Mouse (Mus musculus) thymus, postnatal 4 days (tissue): ENCODE results near the gene Gm42715.
A peak's percentile ranks its signal among the peaks of the same experiment; 100 is the strongest.
"Not testable (repeated sequence)": the region's sequence is repeated elsewhere in the genome, so short reads cannot be mapped to it uniquely, and the experiment has no call there.

ENCODE experiments used
- DNase-seq: peaks from one replicate; pipeline ENCODE4 v3.0.0; 2021

Gene Gm42715

DNA sequence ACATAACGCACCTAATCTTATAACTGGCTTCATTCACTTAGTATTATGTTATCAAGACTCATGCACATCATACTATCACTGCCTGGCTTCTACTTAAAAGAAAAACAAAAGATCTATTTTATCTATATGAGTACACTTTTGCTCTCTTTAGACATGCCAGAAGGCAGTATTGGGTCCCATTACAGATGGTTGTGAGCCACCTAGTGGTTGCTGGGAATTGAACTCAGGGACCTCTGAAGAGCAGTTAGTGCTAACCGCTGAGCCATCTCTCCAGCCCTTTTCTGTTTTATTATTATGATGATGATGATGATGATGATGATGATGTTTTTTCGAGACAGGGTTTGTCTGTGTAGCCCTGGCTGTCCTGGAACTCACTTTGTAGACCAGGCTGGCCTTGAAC is 21.0 kb upstream of the Gm42715 start:
- DNase-seq, result peak; percentile 77

GRCm38 (mm10) chr7:127508291-127508690 is 11.1 kb upstream of the Gm42715 start:
- DNase-seq, result no peak

DNA sequence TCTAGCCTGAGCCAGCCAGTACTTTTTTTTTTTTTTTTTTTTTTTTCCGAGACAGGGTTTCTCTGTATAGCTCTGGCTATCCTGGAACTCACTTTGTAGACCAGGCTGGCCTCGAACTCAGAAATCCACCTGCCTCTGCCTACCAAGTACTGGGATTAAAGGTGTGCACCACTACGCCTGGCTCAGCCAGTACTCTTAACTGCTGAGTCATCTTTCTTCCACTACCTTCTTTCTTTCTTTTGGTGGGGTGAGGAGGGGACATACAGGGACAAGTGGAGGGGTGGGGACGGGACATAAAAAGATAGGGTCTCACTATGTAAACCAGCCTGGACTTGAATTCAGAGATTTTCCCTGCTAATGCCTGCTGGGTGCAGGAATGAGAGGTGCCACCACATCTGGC is 9.6 kb upstream of the Gm42715 start:
- not testable (repeated sequence) for DNase-seq

DNA sequence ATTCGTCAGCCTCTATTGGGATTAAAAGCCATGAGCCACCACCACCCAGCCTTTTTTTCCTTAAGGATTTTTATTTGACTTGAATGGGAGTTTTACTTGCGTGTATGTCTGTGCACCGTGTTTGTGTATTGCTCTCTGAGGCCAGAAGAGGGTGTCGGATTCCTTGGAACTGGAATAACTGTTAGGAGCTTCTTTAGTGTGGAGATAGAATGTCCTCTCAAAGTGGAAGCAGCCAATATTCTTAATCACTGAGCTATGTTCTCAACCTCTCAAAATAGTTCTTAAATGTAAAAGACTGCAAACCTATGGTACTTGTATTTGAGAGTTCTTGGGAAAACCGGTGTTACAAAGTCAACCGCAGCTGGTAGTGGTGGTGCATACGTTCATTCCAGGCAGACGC is 8.1 kb upstream of the Gm42715 start:
- DNase-seq, result no peak

DNA sequence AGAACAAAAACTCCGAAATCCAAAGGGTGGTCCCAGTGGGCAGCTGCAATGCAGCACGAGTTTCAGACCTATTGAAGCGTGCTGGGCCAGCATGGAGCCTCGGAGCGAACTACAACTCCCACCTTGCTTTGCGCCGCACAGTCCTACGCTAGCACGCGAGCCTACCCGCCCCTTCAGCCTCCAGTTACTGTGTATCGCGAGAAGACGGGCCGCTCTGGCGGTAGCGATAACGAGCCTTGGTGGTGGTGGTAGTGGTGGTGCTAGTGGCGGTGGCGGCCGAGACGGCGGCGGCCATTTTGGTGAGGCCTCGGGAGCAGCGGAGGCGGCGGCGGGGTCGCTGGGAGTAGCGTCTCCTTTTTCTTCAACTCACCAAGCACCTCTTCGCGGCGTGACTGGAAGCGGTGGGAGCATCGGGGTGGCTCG is 7.6 kb upstream of the Gm42715 start, which contains the start of gene Srcap:
Gene Srcap (plus strand): TSS at position 176 of the 423 bp plus-strand sequence.
- DNase-seq, result peak; percentile 95

GRCm38 (mm10) chr7:127512231-127513015 is 7.0 kb upstream of the Gm42715 start:
- peak; percentile 99 for DNase-seq

- peak; percentile 42 for DNase-seq
Measured at GRCm38 (mm10) chr7:127513016-127513390, 6.4 kb upstream of the Gm42715 start.

- DNase-seq, result no peak
Measured at GRCm38 (mm10) chr7:127513781-127514180, 5.6 kb upstream of the Gm42715 start.

DNA sequence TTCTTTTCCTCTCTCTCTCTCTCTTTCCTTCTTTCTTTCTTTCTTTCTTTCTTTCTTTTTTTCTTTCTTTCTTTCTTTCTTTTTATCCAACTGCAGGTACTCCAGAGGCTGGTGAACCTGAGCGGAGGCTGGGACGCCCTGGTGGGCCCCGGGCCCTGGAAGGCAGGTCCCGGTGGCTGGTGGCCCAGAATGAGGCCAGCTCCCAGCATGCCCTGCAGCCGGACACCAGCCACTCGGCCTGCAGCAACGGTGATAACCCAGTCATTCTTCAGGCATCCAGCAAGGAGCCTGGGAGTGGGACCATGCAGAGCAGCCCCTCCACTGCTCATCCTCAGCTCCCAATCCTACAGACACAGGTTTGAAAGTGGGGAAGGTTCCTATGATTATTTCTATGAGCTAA is 3.5 kb upstream of the Gm42715 start:
- no peak for DNase-seq

DNA sequence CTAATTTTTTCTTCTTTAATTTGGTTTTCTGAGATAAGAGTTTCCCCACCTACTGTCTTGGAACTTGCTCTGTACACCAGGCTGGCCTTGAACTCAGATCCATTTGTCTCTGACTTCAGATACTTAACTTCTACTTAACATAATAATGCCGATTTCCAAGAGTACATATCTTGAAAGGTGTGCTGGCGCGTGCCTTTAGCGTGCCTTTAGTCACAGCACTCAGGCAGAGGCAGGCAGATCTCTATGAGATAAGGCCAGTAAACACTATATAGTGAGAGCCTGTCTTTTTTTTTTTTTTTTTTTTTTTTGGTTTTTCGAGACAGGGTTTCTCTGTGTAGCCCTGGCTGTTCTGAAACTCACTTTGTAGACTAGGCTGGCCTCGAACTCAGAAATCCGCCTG is 3.0 kb upstream of the Gm42715 start:
- no peak for DNase-seq

DNA sequence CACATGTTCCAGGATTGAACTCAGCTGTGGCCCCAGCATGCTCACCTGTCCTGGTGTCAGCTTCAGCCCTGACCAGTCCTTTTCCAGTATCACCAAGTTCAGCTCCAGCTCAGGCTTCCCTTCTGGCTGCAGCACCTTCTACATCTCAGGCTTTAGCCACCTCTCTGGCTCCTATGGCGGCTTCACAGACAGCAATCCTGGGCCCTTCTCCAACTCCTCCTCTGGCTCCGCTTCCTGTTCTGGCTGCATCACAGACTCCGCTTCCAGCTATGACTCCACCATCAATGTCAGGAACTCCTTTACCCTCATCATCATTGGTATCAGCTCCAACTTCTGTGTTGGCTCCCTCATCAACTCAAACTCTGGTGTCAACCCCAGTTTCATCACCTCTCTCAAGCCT is 22.3 kb downstream of the Gm42715 start:
- DNase-seq, result no peak

- no peak for DNase-seq
Measured at GRCm38 (mm10) chr7:127549116-127549835, 29.9 kb downstream of the Gm42715 start.

- no peak for DNase-seq
Measured at GRCm38 (mm10) chr7:127551558-127551957, 32.2 kb downstream of the Gm42715 start.

GRCm38 (mm10) chr7:127560580-127560979 is 41.2 kb downstream of the Gm42715 start:
- DNase-seq, result no peak

GRCm38 (mm10) chr7:127561340-127561858 is 42.0 kb downstream of the Gm42715 start, which contains the start of gene Tmem265:
TSS of gene Tmem265 (plus strand) at chr7:127561390.
- no peak for DNase-seq

DNA sequence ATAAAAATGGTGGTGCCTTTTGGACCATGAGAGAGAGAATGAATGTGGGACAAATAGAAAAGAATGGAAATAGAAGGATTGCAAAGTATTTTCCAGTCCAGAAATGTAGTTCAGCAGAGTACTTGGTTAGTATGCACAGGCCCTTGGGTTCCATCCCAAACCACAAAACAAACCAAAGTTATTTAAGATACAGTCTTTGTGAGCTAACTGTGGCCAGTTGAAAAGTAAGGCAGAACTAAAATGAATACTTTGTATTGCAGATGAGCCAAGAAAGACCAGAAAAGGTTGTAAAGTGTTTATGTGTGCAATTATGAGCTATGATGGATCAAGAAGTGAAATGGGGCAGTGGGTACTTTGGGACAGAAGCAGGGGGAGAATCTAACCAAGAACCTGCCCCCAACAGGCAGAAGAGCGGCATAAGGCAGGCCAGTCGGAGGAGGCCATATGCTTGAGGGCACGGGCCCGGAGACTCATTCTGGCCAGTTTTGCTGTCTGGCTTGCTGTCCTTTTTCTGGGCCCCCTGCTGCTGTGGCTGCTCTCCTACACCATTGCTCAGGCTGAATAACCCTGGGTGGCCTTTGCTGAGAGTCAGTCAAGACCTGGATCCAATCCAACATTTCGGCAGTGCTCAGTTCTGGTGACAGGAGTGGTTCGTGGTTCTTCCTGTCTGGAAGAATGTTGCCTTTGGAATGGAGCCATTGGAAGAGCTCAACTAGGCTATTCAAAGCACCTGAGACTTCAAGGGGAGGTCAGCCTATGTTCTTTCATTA is 45.2 kb downstream of the Gm42715 start:
- no peak for DNase-seq

DNA sequence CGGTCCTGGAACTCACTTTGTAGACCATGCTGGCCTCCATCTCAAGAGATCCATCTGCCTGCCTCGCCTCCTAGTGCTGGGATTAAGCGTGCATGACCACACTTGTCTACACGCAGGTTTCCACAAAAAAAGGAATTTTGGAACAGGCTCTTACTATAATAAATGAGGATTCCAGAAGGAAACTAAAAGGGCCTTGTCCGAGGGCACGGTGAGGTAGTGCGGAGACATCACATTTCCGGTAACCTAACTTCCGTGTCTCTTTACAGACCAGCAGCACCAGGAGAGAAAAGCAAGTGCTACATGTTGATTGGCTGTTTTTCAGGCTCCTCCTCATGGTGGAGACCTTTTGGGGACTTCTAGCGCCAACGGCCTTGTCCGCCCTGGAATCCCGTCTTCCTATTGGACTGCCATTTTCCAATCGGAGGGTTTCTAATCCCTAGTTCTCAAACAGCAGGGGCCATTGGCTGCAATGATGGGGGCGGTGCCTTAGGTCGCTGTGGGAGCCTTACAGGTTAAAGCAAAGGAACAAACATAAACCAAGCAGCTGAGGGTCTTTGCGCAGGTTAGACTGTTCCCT is 53.6 kb downstream of the Gm42715 start, which contains the start of gene Phkg2:
Gene Phkg2 (plus strand): TSS at position 446 of the 577 bp plus-strand sequence.
- peak; percentile 84 for DNase-seq

DNA sequence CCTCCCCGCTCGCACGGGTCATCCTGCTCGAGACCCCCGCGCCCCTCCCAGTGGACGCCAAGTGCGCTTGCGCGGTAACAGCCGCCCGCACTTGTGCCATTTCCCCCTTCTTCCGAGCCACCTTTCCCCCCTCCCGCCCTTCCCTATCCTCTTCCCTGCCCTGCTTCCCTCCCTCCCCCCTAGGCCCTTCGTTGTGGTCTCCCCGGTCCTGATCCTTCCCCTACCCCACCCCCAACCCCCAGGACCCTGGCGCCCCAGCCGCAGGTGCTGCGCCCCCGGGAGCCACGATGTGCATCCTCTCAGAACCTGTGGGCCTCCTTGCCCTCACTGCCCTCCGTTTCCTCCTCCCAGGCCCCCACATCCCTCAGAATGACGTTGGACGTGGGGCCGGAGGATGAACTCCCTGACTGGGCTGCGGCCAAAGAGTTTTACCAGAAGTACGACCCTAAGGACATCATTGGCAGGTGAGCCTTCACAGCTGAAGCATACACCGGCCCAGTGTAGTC is 54.2 kb downstream of the Gm42715 start:
- no peak for DNase-seq

DNA sequence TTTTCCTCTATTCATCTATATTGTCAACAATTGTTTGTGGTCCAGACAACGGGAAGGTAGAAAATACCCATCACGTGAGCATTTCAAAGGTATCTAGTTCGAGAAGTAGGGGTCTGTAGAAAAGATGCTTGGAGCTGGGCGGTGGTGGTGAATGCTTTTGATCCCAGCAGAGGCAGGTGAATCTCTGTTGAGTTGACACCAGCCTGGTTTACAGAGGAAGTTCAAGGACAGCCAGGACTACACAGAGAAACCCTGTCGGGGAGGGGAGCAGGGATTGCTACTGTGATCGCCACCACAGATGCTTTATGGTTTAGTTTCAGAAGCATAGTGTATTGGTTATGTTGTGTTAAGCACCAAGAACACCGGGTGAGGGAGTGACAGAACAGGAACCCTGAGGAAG is 54.7 kb downstream of the Gm42715 start:
- peak; percentile 15 for DNase-seq

DNA sequence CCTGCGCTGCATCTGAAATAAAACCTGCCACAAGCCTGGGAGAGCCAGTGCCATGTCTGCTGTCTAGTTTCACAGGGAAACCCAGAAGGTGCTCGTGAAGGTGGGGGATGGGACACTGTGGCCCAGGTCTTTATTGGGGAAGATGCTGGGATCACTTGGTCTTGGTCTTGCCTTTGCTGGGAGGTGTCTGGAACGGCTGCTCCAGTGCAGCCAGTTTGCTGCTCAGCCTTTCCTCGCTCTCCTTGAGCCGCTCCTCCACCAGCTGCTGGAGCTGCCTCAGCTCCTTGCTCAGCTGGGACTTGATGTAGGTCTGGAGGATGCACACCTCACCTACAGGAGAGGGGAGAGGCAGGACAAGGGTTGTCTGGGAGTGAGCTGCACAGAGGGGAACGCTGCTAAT is 63.9 kb downstream of the Gm42715 start:
- DNase-seq, result no peak

GRCm38 (mm10) chr7:127585031-127585430 is 65.6 kb downstream of the Gm42715 start:
- no peak for DNase-seq

DNA sequence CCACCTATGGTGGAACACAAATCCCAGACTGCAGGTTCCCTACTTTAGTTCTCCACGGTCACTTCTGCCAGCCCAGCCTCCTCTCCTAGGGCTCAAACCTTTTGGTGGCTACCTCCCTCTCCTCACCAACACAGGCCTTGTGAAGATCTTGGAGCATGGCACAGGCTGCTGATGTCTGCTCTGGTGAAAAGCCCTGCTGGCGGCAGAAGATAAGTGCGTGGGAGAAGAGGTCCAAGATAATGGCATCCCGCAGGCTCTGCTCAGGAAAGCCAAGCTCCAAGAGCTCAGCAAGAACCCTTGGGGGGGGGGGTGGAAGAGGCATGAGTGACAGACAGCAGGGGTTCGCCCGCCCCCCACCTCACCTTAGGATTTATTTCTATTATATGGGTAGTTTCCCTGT is 66.8 kb downstream of the Gm42715 start:
- DNase-seq, result no peak
